Mouse (Mus musculus): ENCODE data around the gene Zfp980. TPM values are rescaled to one million over a fixed set of nuclear protein-coding genes. Genes with fewer than 3 reads are reported as not detected.
"Not testable (repeated sequence)": the region's sequence is repeated elsewhere in the genome, so short reads cannot be mapped to it uniquely, and the experiment has no call there.

Gene Zfp980
- polyA plus RNA-seq (2016; fragmentation: Nextera tagmentation; extraction: Ambion mirVana): not detected in 2 replicates

GRCm38 (mm10) chr4:145670385-145670784 lies at the start of gene Zfp980:
Zfp980 (plus strand) TSS chr4:145670685.
- H3K9me3 ChIP-seq; H3K4me1 ChIP-seq (replicated peaks); H3K4me3 ChIP-seq; DNase-seq (ENCODE audit: low spot score); H3K27ac ChIP-seq; H3K27me3 ChIP-seq (ENCODE audit: insufficient read depth, poor library complexity, severe bottlenecking); H3K36me3 ChIP-seq: not testable (repeated sequence)
- 85% methylated on average over 3 of the region's 3 CpGs for WGBS

DNA sequence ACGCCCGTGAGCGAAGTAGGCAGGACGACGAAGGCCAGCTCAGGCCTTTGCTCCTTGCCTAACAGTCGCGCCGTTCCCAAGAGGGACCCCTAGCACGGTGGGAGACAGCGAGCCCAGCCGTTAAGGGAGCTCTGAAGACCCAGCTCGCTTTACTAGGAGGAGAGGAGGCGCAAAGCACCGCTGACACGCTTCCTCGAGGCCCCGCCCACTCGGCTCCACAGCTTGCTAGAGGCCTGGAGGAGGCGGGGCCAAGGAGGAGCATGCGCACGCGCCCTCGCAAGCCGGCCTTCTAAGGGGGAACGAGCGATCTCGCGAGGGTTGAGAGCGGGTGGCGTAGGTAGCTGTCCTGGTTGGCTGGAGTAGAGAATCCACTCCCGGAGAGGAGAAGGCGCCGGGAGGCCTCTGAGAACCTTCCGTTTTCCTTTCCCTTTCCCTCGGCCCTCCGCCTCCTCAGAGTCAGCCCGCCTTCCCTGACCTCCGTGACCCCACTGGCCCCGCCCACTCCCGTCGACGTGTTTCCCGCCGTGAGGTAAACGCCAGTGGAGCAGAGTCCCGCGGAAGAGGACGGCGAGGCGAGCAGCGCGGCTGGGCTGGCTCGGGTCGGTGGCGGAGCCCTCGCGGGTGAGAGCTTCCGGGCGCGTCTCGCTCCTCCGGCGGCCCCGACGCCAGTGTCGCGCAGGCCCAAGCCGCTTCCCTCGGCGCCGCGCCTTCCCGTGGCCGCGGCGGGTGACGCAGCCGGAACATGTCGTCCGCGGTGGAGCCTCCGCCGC lies 29.9 kb upstream of the Zfp980 start:
- WGBS: 27% methylated on average over 81 of the region's 83 CpGs
- DNase-seq (ENCODE audit: low spot score): peak; percentile 2
- Histone ChIP-seq H3K9me3 (peaks cover 18% of the 10 kb centered on the region), H3K4me3 (peak overlapping the region; percentile 36)
- H3K27ac ChIP-seq; H3K27me3 ChIP-seq (ENCODE audit: insufficient read depth, poor library complexity, severe bottlenecking); H3K36me3 ChIP-seq; H3K4me1 ChIP-seq (replicated peaks): not testable (repeated sequence)

DNA sequence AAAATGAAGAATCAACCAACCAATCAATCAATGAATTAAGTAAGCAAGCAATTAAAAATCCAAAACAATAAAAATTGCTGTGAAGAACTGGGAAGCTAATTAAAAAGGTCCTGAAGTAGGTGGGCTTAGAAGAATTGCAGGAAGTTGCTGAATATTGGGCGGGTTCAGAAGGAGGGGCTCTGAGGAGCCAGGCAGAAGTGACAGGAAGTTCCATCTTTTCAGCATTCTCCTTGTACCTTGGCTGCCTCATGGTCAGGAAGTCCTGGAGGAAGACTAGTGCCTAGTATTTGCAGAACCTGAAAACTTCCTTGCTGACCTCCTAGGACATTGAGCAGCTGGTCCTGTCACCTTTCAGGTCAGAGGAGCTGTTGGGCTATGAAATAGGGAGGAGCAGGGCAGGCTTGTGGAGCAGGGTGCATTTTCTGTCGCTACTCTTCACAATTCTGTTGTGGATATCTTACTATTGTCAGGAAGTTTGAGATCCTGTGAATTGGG lies 3.8 kb downstream of the Zfp980 start:
- not testable (repeated sequence) for DNase-seq (ENCODE audit: low spot score); H3K27me3 ChIP-seq (ENCODE audit: insufficient read depth, poor library complexity, severe bottlenecking); H3K4me1 ChIP-seq (replicated peaks); H3K27ac ChIP-seq; H3K36me3 ChIP-seq; H3K4me3 ChIP-seq; H3K9me3 ChIP-seq
- WGBS: 72% methylated on average over 2 of the region's 2 CpGs

GRCm38 (mm10) chr4:145680217-145680616 lies 9.7 kb downstream of the Zfp980 start:
- not testable (repeated sequence) for H3K27me3 ChIP-seq (ENCODE audit: insufficient read depth, poor library complexity, severe bottlenecking); H3K4me1 ChIP-seq (replicated peaks); H3K36me3 ChIP-seq; H3K27ac ChIP-seq; H3K4me3 ChIP-seq; DNase-seq (ENCODE audit: low spot score)
- WGBS: 85% methylated on average over 3 of the region's 3 CpGs
- H3K9me3 ChIP-seq: peaks cover 17% of the 10 kb centered on the region; the same call in 1 of the 2 replicates

DNA sequence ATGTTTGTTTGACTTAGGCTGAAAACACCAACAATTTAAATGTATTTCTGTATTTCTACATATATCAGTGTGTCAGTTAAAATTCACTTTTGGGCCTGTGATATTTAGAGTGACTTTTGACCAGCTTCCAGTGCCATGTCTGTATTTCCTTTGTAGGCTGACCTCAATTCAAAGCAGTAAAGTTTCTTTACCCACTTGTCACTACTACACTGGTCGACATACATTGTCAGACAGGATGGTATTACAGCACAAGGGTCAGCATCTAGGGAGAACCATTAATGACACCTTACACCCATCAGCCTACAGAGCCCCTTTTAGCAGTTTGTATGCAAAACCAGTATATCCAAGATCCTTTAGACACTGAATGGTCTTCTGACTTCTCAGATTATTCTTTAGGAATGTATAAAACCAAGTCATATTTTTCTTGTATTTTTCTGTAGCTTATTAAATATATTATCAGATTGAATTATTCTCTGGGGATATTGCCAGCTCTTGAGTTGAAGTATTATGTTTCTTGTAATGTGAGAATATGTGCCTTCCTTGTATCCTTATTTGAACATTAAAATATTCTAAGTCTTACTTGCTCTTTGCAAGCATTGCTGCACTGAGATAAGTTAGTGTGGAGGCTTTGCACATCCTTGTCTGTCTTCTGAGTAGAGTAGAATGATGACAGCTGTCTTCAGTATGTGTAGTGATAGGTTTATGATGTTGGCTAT lies 10.3 kb downstream of the Zfp980 start:
- not testable (repeated sequence) for H3K27me3 ChIP-seq (ENCODE audit: insufficient read depth, poor library complexity, severe bottlenecking); H3K4me3 ChIP-seq; DNase-seq (ENCODE audit: low spot score); H3K27ac ChIP-seq; H3K36me3 ChIP-seq; H3K4me1 ChIP-seq (replicated peaks)
- H3K9me3 ChIP-seq: peaks cover 17% of the 10 kb centered on the region; the same call in 1 of the 2 replicates
- WGBS: 29% methylated on average over 1 of the region's 1 CpGs

- not testable (repeated sequence) for H3K27ac ChIP-seq; DNase-seq (ENCODE audit: low spot score); H3K36me3 ChIP-seq; H3K27me3 ChIP-seq (ENCODE audit: insufficient read depth, poor library complexity, severe bottlenecking); H3K4me1 ChIP-seq (replicated peaks); H3K4me3 ChIP-seq
- WGBS: 88% methylated on average over 10 of the region's 11 CpGs
- H3K9me3 ChIP-seq: peaks cover 21% of the 10 kb centered on the region
These were observed 11.5 kb downstream of the Zfp980 start for GRCm38 (mm10) chr4:145682021-145682420.

- H3K27me3 ChIP-seq (ENCODE audit: insufficient read depth, poor library complexity, severe bottlenecking); DNase-seq (ENCODE audit: low spot score); H3K36me3 ChIP-seq; H3K4me3 ChIP-seq; H3K4me1 ChIP-seq (replicated peaks); H3K27ac ChIP-seq: not testable (repeated sequence)
- peaks cover 23% of the 10 kb centered on the region for H3K9me3 ChIP-seq
- 90% methylated on average over 3 of the region's 3 CpGs for WGBS
These were observed 12.7 kb downstream of the Zfp980 start for GRCm38 (mm10) chr4:145683024-145683766.

DNA sequence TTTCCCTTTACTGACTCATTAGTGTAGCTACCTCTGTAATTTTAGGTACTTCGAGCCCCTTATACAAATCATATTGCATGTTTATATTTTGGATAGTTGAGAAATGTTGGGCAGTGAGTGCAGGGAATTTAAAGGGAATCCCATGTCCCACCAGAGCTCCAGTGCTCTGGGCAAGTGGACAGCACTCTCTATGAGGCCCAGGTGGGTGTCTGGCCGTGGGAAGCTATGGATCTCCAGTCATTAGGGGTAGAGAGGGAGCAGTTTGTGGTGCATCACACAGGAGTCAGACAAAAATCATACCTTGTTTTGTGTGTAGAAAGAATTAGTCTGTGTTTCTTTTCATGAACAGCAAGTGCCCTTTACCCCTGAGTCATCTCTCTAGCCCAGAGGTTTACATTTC lies 15.6 kb downstream of the Zfp980 start:
- H3K9me3 ChIP-seq: peaks cover 25% of the 10 kb centered on the region
- not testable (repeated sequence) for H3K4me3 ChIP-seq; H3K36me3 ChIP-seq; H3K27ac ChIP-seq; DNase-seq (ENCODE audit: low spot score); H3K27me3 ChIP-seq (ENCODE audit: insufficient read depth, poor library complexity, severe bottlenecking); H3K4me1 ChIP-seq (replicated peaks)
- WGBS: 67% methylated on average over 2 of the region's 2 CpGs

DNA sequence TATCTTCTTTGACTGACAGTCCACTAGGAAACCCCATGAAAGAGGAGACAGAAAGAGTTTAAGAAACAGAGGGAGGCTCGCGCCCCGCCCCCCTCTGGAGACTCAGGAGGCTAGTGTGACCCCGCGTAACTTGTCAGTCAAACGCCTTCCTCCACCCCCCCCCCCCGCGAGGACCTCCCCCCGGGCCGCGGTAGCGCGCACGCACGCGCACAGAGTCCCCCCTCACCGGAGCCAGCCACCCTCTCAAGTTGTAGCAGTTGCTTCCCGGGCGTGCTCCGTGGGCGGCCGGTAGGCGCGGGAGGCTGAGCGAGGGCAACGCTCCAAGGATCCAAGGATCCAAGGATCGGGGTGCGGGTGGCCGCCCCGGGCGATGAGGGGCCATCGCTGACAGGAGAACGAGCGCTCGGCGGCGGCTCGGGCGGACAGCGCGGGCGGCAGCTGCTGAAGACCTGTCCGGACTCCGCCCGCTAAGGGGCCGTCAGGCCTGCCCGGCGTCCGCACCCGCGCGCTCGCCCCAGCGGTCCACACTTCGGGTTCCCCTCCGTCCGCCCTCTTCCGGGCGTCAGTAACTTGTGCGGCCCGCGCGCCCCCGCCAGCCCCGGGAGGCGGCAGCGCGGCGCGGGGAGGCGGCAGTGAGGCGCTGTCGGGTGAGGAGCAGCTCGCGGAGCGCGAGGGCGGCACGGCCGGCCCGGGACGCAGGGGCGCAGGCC lies 74.6 kb downstream of the Zfp980 start:
- not testable (repeated sequence) for H3K27ac ChIP-seq; H3K27me3 ChIP-seq (ENCODE audit: insufficient read depth, poor library complexity, severe bottlenecking); H3K36me3 ChIP-seq; H3K9me3 ChIP-seq; H3K4me1 ChIP-seq (replicated peaks)
- DNase-seq (ENCODE audit: low spot score): peak; percentile 52
- H3K4me3 ChIP-seq: peak overlapping the region; percentile 51
- WGBS: under 1% methylated on average over 68 of the region's 83 CpGs

GRCm38 (mm10) chr4:145745645-145745991 lies 75.1 kb downstream of the Zfp980 start:
- WGBS: no CpG with 5 or more reads among the region's 30 CpGs
- not testable (repeated sequence) for H3K9me3 ChIP-seq; H3K4me3 ChIP-seq; H3K27ac ChIP-seq; H3K4me1 ChIP-seq (replicated peaks); H3K27me3 ChIP-seq (ENCODE audit: insufficient read depth, poor library complexity, severe bottlenecking); DNase-seq (ENCODE audit: low spot score); H3K36me3 ChIP-seq
